Mouse (Mus musculus): ENCODE measurements around the gene Dusp22.

Gene Dusp22

DNA sequence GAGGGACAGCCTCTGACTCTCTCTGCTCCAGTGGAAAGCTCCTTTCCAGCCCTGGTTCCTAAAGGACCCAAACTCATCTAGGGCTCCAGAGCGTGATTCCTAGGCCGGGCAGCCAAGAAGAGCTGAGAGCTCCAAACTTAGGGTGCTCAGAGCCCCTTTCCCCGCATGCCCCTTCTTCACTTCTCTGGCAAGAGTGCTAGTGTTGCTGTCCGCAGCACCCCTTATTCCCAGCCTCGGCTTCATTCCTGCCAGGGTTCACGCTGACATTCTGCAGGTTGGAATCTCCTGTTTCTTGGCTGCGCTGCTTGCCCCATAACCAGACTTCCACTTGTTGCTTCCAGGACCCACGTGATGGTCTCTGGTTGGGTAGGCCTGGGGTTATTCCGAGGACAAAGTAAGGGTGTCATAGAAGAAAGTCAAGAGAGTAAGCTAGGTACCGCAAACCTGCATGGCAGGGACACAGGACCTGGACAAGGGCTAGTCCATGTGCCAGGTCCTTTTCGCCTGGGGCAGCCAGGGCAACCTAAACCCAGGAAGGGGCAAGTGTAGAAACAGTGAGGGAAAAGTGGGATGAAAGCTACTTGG, 89.8 kb downstream of the Dusp22 start:
- DNase-seq (ENCODE audit: low spot score in 2 of 2), result no peak

DNA sequence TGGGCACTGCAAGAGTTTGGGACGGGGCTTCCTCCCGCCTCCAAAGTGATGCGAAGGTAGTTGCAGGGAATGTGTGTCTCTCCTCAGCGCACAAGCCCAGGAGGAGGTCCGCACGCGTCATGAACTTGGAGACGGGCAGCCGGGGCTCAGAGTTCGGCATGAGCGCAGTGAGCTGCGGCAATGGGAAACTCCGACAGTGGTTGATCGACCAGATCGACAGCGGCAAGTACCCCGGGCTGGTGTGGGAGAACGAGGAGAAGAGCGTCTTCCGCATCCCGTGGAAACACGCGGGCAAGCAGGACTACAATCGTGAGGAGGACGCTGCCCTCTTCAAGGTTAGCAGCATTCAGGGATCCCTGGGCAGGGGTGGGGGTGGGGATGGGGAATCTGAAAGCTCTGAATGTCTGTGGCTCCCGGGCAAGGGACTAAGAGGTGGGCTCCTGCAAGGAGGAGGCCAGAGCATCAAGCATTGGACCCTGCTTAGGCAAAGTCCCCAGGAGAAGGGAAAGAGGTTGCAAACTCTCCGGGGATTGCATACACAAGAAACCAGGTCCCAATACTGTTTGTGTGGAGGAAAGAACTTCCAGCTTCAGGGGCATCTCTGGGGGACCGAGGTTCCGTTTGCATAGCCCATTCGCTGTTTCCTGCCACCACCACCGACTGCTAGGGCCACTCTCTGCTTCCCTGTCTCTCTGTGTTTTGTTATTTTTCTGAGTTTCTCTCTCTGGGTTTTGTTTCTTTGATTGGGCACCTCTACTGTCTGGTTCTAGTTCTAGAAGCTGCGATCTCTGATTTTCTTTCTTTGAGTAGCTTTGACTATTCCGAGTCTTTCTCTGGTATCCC, 90.9 kb downstream of the Dusp22 start:
- peak; percentile 10 to 38 for DNase-seq (ENCODE audit: low spot score in 2 of 2)

DNA sequence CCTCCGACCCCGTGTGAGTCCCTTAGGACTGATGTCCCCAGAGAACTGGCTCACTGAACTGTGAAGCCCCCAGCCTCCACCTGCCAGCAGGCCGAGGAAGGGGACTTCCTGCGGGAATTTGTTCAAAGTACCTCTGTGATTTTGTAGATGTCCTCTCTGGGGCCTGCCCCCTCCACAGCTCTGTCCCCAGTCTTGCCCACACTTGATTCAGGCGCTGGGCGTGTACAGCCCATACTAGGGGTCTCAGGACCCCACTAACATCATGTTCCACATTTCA, 91.4 kb downstream of the Dusp22 start:
- no peak for DNase-seq (ENCODE audit: low spot score in 2 of 2)

DNA sequence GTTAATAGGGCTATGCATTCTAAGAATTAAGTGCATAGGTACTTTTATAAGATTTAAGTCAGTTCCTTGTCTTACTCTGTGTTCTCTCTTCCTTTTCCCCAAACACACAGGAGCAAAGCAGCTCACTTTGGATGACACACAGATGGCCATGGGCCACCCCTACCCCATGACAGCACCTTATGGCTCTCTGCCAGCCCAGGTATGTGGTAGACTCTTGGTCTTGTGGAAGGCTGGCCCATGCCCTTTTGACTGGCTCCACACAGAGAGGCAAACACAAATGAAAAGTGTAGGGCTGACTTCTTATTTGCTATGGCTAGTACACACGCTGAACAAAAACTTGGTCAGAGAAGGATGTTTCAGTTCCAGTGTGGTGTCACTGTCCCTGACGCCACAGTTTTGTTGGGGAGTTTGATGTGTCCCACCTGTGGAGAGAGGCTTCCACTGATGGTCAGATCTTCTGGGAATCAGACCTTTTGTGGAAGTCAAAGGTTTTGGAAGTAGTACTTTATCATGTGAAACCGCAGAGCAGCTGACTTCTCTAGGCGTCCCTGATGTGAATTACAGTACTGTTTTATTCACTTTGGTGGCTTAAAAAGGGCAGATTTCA, 92.9 kb downstream of the Dusp22 start:
- DNase-seq (ENCODE audit: low spot score in 2 of 2), result no peak

DNA sequence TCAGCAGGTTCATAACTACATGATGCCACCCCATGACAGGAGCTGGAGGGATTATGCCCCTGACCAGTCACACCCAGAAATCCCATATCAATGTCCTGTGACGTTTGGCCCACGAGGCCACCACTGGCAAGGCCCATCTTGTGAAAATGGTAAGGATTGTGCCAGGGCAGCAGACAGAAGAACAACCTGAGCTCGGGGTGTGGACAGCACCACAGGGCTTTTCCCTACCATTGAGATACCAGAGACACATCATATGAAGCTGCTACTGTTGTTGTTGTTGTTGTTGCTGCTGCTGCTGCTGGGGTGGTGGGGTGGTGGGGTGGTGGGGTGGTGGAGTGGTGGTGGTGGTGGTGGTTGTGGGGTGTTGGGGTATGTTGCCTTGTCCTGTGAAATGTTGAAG, 93.6 kb downstream of the Dusp22 start:
- DNase-seq (ENCODE audit: low spot score in 2 of 2), result no peak

DNA sequence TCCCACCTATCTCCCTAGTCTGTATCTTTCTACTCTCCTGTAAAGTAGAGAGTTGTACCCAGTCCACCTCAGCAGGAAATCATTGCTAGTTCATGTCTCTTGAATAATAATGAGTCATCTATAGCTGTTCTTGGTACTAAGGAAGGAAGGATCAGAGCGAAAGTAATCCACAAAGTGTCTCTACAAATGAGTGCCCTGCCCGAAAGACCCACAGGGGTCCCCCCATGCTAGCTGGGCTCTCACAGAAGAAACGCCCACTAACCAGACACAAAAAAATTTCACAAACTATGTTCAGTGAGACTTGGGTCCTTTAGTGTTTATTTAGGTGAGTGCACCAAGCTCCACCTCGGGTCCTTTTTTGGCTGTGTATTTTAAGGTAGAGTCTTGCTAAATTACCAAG, 94.3 kb downstream of the Dusp22 start:
- no peak for DNase-seq (ENCODE audit: low spot score in 2 of 2)

DNA sequence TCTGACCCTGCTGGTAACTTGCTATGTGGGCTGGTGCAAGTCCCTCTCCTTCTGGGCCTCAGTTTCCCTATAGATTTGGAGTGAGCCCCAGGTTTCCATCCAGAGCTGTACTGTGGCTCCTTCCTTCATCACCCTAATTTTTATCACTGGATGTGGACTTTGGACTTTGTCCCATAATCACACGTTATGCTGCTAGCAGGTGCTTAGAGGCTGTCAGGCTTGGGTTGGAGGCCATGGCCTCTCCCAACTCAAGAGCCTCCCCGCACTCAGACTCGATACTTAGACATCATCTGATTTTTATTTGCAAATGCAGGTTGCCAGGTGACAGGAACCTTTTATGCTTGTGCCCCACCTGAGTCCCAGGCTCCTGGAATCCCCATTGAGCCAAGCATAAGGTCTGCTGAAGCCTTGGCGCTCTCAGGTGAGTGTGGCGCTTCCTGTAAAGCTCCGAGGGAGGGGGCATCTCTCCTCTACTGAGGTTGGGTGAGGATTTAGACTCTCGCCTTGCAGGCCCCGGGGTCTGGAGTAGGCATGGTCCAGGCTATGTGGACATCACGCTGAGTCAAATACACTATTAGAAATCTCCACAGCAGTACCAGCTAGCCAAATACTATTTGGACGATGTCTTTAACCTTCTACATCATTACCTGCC, 95.2 kb downstream of the Dusp22 start:
- no peak for DNase-seq (ENCODE audit: low spot score in 2 of 2)

DNA sequence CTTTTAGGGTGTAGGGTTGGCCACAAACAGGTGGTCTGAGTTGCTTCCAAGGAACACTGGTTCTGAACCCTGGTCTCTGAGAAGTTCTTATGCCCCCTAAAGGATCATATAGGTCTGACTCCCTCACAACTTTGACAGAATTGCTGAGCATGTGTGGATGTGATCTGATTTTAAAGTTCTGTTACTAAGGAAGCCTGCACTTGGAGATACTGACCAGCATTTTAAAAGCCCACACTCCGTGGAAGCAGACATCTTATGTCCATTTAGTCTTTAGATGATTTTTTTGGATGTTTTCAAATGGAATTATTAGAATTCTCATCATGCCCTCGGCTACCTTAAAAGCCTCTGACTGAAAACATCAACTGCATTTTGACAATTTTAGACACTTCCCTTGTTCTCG, 95.8 kb downstream of the Dusp22 start:
- no peak for DNase-seq (ENCODE audit: low spot score in 2 of 2)

DNA sequence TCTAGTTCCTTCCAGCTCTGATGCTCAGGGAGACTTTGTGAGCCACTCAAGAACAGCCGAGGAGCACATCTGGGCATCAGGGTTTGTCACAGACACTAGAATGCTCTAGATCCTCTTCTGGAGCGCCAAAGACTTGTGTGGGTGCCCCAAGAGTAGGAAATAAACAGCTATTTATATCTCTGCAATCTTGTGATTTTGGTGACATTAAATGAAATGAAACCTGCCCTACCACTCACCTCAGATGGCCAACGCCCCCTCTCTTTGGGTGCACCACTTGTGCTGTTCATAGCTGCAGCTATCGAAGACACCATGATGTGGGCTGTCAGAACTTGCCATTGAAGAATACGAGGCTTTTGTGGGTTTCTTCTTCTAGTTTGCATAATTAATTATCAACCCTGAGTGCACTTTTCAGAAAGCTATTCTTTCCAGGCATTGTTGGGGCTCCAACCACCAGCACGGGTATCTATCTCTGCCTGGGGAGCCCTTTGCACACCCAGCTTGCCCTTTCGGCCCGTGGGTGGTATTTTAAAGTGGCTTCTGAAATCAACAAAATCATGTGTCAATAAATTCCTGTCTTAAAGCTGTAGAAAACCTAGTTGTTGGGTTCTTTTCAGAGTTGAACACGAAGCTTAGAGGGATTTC, 96.3 kb downstream of the Dusp22 start:
- peak in 1 of 2 experiments; percentile 47 for DNase-seq (ENCODE audit: low spot score in 2 of 2)

DNA sequence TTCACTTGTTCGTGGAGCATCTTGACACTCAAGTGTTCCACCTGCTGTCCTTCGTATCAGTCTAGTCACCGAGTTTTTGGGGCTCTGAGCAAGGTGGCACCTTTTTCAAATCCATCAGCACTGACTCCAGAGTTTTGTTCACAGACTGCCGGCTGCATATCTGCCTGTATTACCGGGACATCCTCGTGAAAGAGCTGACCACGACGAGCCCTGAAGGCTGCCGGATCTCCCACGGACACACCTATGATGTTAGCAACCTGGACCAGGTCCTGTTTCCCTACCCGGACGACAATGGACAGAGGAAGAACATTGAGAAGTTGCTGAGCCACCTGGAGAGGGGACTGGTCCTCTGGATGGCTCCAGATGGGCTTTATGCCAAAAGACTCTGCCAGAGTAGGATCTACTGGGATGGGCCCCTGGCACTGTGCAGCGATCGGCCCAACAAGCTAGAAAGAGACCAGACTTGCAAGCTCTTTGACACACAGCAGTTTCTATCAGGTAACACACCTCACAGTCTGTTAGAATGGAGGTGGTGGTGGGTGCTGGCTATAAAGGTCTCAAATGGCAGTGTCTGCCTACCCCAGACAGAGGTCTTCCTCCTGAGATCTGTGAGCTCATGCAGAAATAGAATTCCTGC, 97.6 kb downstream of the Dusp22 start:
- no peak for DNase-seq (ENCODE audit: low spot score in 2 of 2)

DNA sequence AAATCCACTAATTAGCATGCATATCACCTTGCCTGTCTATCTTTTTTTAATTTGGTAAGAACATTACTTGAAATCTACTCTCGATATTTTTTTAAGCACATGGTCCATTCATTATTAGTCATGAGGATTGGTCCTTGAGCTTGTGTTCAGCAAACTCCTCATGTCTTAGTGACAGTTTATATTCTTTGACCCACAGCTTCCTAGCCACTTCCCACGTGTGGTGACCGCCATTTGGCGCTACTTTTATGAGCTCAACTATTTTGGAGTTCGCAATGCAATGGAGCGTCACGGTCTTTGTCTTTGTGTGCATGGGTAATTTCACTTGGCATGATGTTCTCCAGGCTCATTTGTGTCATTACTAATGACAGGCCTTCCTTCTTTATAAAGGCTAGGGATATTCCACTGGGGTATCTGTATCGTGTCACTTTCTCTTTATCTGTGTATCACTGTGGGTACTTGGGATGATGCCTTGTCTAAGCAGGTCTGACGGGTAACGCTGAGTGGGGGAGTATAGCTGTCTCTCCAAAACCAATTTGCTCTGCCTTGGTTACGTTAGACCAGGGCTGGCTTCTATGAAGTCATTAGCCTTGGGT, 99.1 kb downstream of the Dusp22 start:
- DNase-seq (ENCODE audit: low spot score in 2 of 2), result no peak

DNA sequence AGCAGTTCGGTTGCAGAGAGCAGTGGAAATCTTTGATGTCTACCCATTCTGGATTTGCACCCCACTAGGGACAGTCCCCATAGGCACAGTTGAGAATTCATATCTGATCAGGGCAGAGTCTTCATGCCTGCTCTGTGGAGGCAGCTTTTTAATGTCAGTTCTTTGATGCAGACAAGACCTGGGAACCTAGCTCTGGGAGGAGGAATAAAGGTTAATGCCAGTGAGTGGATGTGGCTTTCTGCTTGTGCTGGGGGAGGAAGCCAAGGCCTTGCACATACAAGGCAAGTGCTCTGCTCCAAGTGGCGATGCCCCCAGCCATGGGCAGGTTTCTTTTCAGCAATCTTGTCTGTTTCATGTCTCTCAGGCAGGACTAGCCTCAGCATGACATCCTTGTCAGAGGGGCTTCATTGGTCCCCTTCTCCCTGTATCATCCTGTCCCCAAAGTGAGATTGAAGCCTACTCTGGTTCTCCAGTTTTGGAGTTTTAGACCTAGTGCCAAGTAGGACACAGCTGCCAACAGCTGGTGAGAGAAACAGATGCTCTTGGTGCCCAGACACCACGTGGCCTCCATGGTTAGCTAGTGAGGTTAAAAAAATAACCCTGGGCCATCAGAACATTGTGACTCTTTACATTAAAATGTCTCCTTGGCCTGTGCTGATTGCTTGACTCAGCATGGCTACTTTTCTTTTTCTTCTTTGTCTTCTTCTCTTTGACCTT, 100.7 kb downstream of the Dusp22 start:
- DNase-seq (ENCODE audit: low spot score in 2 of 2), result no peak

All from natural killer cell, adult 2 months (primary cell).